Mouse (Mus musculus) kidney, adult 9 months (tissue): ENCODE measurements around the gene Trpm5.

Experiments
- DNase-seq: peaks from one replicate; pipeline ENCODE4 v3.0.0; 2022

The Trpm5 gene

GRCm38 (mm10) chr7:143036787-143037186 is 57.7 kb downstream of the Trpm5 start:
- DNase-seq = no peak

- DNase-seq = no peak
Observed at GRCm38 (mm10) chr7:143034519-143035450, 59.7 kb downstream of the Trpm5 start.

- no peak for DNase-seq
Observed at GRCm38 (mm10) chr7:143034112-143034511, 60.3 kb downstream of the Trpm5 start.

GRCm38 (mm10) chr7:143033581-143033980 is 60.9 kb downstream of the Trpm5 start:
- DNase-seq = no peak

- DNase-seq = no peak
Observed at GRCm38 (mm10) chr7:143031816-143032215, 62.6 kb downstream of the Trpm5 start.

- no peak for DNase-seq
Observed at GRCm38 (mm10) chr7:143027196-143027595, 67.2 kb downstream of the Trpm5 start.

- no peak for DNase-seq
Observed at GRCm38 (mm10) chr7:143025496-143025895, 68.9 kb downstream of the Trpm5 start.

GRCm38 (mm10) chr7:143024293-143024692 is 70.1 kb downstream of the Trpm5 start:
- DNase-seq = no peak

GRCm38 (mm10) chr7:143023499-143023898 is 70.9 kb downstream of the Trpm5 start:
- no peak for DNase-seq

- no peak for DNase-seq
Observed at GRCm38 (mm10) chr7:143021356-143022164, 72.9 kb downstream of the Trpm5 start.

GRCm38 (mm10) chr7:143020764-143021163 is 73.7 kb downstream of the Trpm5 start:
- no peak for DNase-seq

- DNase-seq = no peak
Observed at GRCm38 (mm10) chr7:143020040-143020439, 74.4 kb downstream of the Trpm5 start.
